Mouse (Mus musculus): ENCODE measurements around the gene Ctbp2. TPM values are rescaled to one million over a fixed set of nuclear protein-coding genes. Genes with fewer than 3 reads are reported as not detected.

Ctbp2 gene
- polyA plus RNA-seq, 2 experiments = 7.3 to 8.4 TPM

DNA sequence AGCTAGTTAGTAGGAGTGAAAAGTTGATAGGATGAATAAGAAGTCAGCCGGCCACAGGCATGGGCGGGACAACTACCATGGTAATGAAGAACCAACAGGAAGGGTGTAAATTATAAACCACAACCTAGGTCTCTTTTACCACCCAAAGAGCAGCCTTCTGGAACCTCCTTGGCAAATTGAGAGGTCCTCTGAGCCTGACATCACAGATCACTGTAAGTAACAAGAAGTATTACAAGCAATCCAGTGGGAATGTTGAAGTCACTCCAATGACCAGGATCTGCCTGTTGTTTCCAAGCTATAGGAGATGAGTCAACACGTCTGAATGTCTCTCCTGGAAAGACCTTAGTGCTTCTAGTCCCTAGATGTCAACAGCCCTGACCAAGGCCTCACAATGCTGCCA, 62.1 kb downstream of the Ctbp2 start:
- Histone ChIP-seq H3K36me3 (replicated peaks; ENCODE audit: control insufficient read depth, insufficient read depth, low read depth) (no peaks in the 10 kb centered on the region), H3K4me3 (ENCODE audit: insufficient read depth in 1 of 2, low read depth in 2 of 2, low read length in 2 of 2) (no peak overlapping the region), H3K9ac (replicated peaks) (no peak overlapping the region), H3K4me1 (replicated peaks; ENCODE audit: control insufficient read depth in 2 of 2, insufficient read depth in 2 of 2, low read length in 1 of 2) (no peaks in the 10 kb centered on the region), H3K27me3 (ENCODE audit: control insufficient read depth, insufficient read depth, low read length) (no peaks in the 10 kb centered on the region), H3K4me2 (ENCODE audit: low read depth) (no peak overlapping the region), H3K9me3 (ENCODE audit: control insufficient read depth, low read length) (no peaks in the 10 kb centered on the region), H3K27ac (no peak overlapping the region)
- WGBS (ENCODE audit: insufficient replicate concordance) = 63% methylated on average over 3 of the region's 3 CpGs
- ATAC-seq (ENCODE audit: insufficient read depth) (no peak), DNase-seq (ENCODE audit: low read depth in 3 of 3, low spot score in 3 of 3) (no peak)
- TF ChIP-seq CTCF (IDR thresholded peaks at IDR 0.05; ENCODE audit: low read depth) = no peak
- no peak for TF ChIP-seq EP300 (IDR thresholded peaks at IDR 0.05; ENCODE audit: low read depth)

DNA sequence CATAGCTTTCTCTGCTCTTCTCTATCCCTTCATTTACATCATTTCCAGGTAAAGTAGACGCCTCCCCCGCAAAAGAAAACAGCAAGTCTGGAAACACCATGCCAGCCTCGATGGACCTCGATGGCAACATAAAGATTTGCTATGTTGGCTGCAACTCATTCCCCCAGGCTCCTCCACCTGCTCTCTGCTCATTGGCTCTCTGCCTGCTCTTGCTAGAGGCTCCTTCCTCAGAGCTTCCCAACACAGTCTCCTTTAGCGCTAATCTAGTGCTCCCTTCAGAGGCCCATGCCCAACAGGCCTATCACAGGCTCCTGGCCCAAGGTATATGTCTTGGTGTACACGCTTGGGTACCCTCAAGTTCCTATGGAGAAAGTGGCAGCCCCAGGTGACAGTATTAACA, 64.0 kb downstream of the Ctbp2 start:
- ATAC-seq (ENCODE audit: insufficient read depth) (no peak), DNase-seq (ENCODE audit: low read depth in 3 of 3, low spot score in 3 of 3) (no peak)
- TF ChIP-seq EP300 (IDR thresholded peaks at IDR 0.05; ENCODE audit: low read depth) = no peak
- no peak for TF ChIP-seq CTCF (IDR thresholded peaks at IDR 0.05; ENCODE audit: low read depth)
- no peak overlapping the region for H3K27ac ChIP-seq
- no peak overlapping the region for H3K9ac ChIP-seq (replicated peaks)
- H3K9me3 ChIP-seq (ENCODE audit: control insufficient read depth, low read length) = no peaks in the 10 kb centered on the region
- WGBS (ENCODE audit: insufficient replicate concordance) = 73% methylated on average over 6 of the region's 6 CpGs
- no peaks in the 10 kb centered on the region for H3K36me3 ChIP-seq (replicated peaks; ENCODE audit: control insufficient read depth, insufficient read depth, low read depth)
- no peak overlapping the region for H3K4me2 ChIP-seq (ENCODE audit: low read depth)
- no peaks in the 10 kb centered on the region for H3K27me3 ChIP-seq (ENCODE audit: control insufficient read depth, insufficient read depth, low read length)
- H3K4me1 ChIP-seq (replicated peaks; ENCODE audit: control insufficient read depth in 2 of 2, insufficient read depth in 2 of 2, low read length in 1 of 2) = no peaks in the 10 kb centered on the region
- H3K4me3 ChIP-seq (ENCODE audit: insufficient read depth in 1 of 2, low read depth in 2 of 2, low read length in 2 of 2) = no peak overlapping the region

GRCm38 (mm10) chr7:133059517-133060104, 64.5 kb downstream of the Ctbp2 start:
- ATAC-seq (ENCODE audit: insufficient read depth) = no peak
- Histone ChIP-seq H3K36me3 (replicated peaks; ENCODE audit: control insufficient read depth, insufficient read depth, low read depth) (no peaks in the 10 kb centered on the region), H3K4me3 (ENCODE audit: insufficient read depth in 1 of 2, low read depth in 2 of 2, low read length in 2 of 2) (no peak overlapping the region), H3K9me3 (ENCODE audit: control insufficient read depth, low read length) (no peaks in the 10 kb centered on the region), H3K27me3 (ENCODE audit: control insufficient read depth, insufficient read depth, low read length) (no peaks in the 10 kb centered on the region), H3K4me2 (ENCODE audit: low read depth) (no peak overlapping the region), H3K4me1 (replicated peaks; ENCODE audit: control insufficient read depth in 2 of 2, insufficient read depth in 2 of 2, low read length in 1 of 2) (no peaks in the 10 kb centered on the region), H3K9ac (replicated peaks) (no peak overlapping the region), H3K27ac (no peak overlapping the region)
- no peak for DNase-seq (ENCODE audit: low read depth in 3 of 3, low spot score in 3 of 3)
- no peak for TF ChIP-seq EP300 (IDR thresholded peaks at IDR 0.05; ENCODE audit: low read depth)
- TF ChIP-seq CTCF (IDR thresholded peaks at IDR 0.05; ENCODE audit: low read depth) = no peak
- WGBS (ENCODE audit: insufficient replicate concordance) = 79% methylated on average over 9 of the region's 9 CpGs

- Histone ChIP-seq H3K4me3 (ENCODE audit: insufficient read depth in 1 of 2, low read depth in 2 of 2, low read length in 2 of 2) (no peak overlapping the region), H3K9ac (replicated peaks) (no peak overlapping the region), H3K4me2 (ENCODE audit: low read depth) (no peak overlapping the region), H3K36me3 (replicated peaks; ENCODE audit: control insufficient read depth, insufficient read depth, low read depth) (no peaks in the 10 kb centered on the region), H3K27ac (no peak overlapping the region), H3K4me1 (replicated peaks; ENCODE audit: control insufficient read depth in 2 of 2, insufficient read depth in 2 of 2, low read length in 1 of 2) (no peaks in the 10 kb centered on the region), H3K27me3 (ENCODE audit: control insufficient read depth, insufficient read depth, low read length) (no peaks in the 10 kb centered on the region), H3K9me3 (ENCODE audit: control insufficient read depth, low read length) (no peaks in the 10 kb centered on the region)
- no peak for TF ChIP-seq EP300 (IDR thresholded peaks at IDR 0.05; ENCODE audit: low read depth)
- TF ChIP-seq CTCF (IDR thresholded peaks at IDR 0.05; ENCODE audit: low read depth) = no peak
- DNase-seq (ENCODE audit: low read depth in 3 of 3, low spot score in 3 of 3) (no peak), ATAC-seq (ENCODE audit: insufficient read depth) (no peak)
- WGBS (ENCODE audit: insufficient replicate concordance) = 70% methylated on average over 6 of the region's 6 CpGs
Observed at GRCm38 (mm10) chr7:133059150-133059509, 65.0 kb downstream of the Ctbp2 start.

GRCm38 (mm10) chr7:133058496-133059149, 65.5 kb downstream of the Ctbp2 start:
- H3K27ac ChIP-seq = no peak overlapping the region
- DNase-seq (ENCODE audit: low read depth in 3 of 3, low spot score in 3 of 3) (no peak), ATAC-seq (ENCODE audit: insufficient read depth) (no peak)
- no peak overlapping the region for H3K4me3 ChIP-seq (ENCODE audit: insufficient read depth in 1 of 2, low read depth in 2 of 2, low read length in 2 of 2)
- no peaks in the 10 kb centered on the region for H3K4me1 ChIP-seq (replicated peaks; ENCODE audit: control insufficient read depth in 2 of 2, insufficient read depth in 2 of 2, low read length in 1 of 2)
- 68% methylated on average over 12 of the region's 12 CpGs for WGBS (ENCODE audit: insufficient replicate concordance)
- H3K9me3 ChIP-seq (ENCODE audit: control insufficient read depth, low read length) = no peaks in the 10 kb centered on the region
- H3K4me2 ChIP-seq (ENCODE audit: low read depth) = no peak overlapping the region
- no peak overlapping the region for H3K9ac ChIP-seq (replicated peaks)
- no peaks in the 10 kb centered on the region for H3K27me3 ChIP-seq (ENCODE audit: control insufficient read depth, insufficient read depth, low read length)
- TF ChIP-seq EP300 (IDR thresholded peaks at IDR 0.05; ENCODE audit: low read depth) (no peak), CTCF (IDR thresholded peaks at IDR 0.05; ENCODE audit: low read depth) (no peak)
- no peaks in the 10 kb centered on the region for H3K36me3 ChIP-seq (replicated peaks; ENCODE audit: control insufficient read depth, insufficient read depth, low read depth)
